Mouse (Mus musculus) cerebellum, adult 2 months (tissue): ENCODE data around the gene Phyhipl.

ENCODE experiments used
- CTCF ChIP-seq: fragments of 200-500 bp; IDR thresholded peaks from 2 replicates; pipeline ENCODE4 v1.5.1; 2011; ENCODE audit warnings: low read depth, mild to moderate bottlenecking, control low read depth, low read length, moderate library complexity, borderline replicate concordance; ENCODE audit not compliant: insufficient read depth
- POLR2A ChIP-seq: fragments of 200-500 bp; IDR thresholded peaks from 2 replicates; pipeline ENCODE4 v1.6.1; 2011; ENCODE audit warnings: low read length, control low read depth, borderline replicate concordance; ENCODE audit not compliant: insufficient read depth

- no peak for TF ChIP-seq CTCF
- no peak for TF ChIP-seq POLR2A
These were observed 41.2 kb upstream of the Phyhipl start for GRCm38 (mm10) chr10:70696748-70697585.
